In genomic region chr6:140610117-140610516, GRCm38 (mm10) we compare ENCODE assay signal across 11 mouse cellular contexts.
"Had no signal": no experiment of that assay in that cellular context is flagged by ENCODE, and none has a peak within 500 bp of the region (broad histone marks: within the 10 kb centered on the region; RNA-seq: fewer than 3 reads in every experiment).

No protein-coding gene starts in this region.

- H3K4me1 ChIP-seq: limb, embryonic 10.5 days; midbrain, embryonic 15.5 days; neural tube, embryonic 12.5 days had no signal

- H3K27me3 ChIP-seq: kidney, embryonic 15.5 days; midbrain, embryonic 15.5 days; neural tube, embryonic 12.5 days had no signal

- H3K9me3 ChIP-seq: kidney, embryonic 15.5 days; limb, embryonic 10.5 days; megakaryocyte, embryonic 14.5 days; midbrain, embryonic 15.5 days; neural tube, embryonic 12.5 days had no signal

- ATAC-seq: midbrain, embryonic 15.5 days had no signal

- DNase-seq: kidney, adult 2 months; kidney, postnatal 14 days; right cerebral cortex, postnatal 14 days; thymus, postnatal 25 days had no signal

- H3K27ac ChIP-seq: kidney, embryonic 15.5 days; left cerebral cortex, adult 2 months; limb, embryonic 10.5 days; midbrain, embryonic 15.5 days; neural tube, embryonic 12.5 days; stomach, postnatal 0 days had no signal

- H3K4me3 ChIP-seq: kidney, embryonic 15.5 days; left cerebral cortex, adult 2 months; limb, embryonic 10.5 days; megakaryocyte, embryonic 14.5 days; midbrain, embryonic 15.5 days; neural tube, embryonic 12.5 days had no signal

- H3K36me3 ChIP-seq: kidney, embryonic 15.5 days; limb, embryonic 10.5 days; midbrain, embryonic 15.5 days; neural tube, embryonic 12.5 days had no signal
